Mouse (Mus musculus) liver, adult 2 months (tissue): Measurements from ENCODE around the gene Fam169a.

Experiments
- CTCF ChIP-seq: fragments of 200-500 bp; IDR thresholded peaks from 2 replicates; pipeline ENCODE4 v1.5.1; 2011; ENCODE audit warnings: low read depth, low read length, control low read depth
- POLR2A ChIP-seq: fragments of 200-500 bp; IDR thresholded peaks from 2 replicates; pipeline ENCODE4 v1.6.1; 2011; ENCODE audit warnings: low read length, control low read depth; ENCODE audit not compliant: insufficient read depth; ENCODE audit errors: extremely low read depth

- no peak for TF ChIP-seq CTCF
- TF ChIP-seq POLR2A, result no peak
Measured at GRCm38 (mm10) chr13:97175520-97176264, 108.6 kb downstream of the Fam169a start.
